Mouse (Mus musculus) embryonic facial prominence, embryonic 13.5 days (tissue): ENCODE measurements around the gene Napsa. TPM values are rescaled to one million over a fixed set of nuclear protein-coding genes. Genes with fewer than 3 reads are reported as not detected.
A peak's percentile ranks its signal among the peaks of the same experiment; 100 is the strongest.

Experiments used
- ATAC-seq: fragments of 200-750 bp; cut with Nextera tagmentation; 2 replicates; pipeline ENCODE4 v1.8.0; 2017; ENCODE audit warnings: low read depth; ENCODE audit not compliant: insufficient number of reproducible peaks, insufficient read depth, low FRiP score, low TSS enrichment
- H3K27ac ChIP-seq: fragments of 300-500 bp; sonication (generic); 2 replicates; pipeline ENCODE4 v1.5.1; 2015; ENCODE audit warnings: moderate library complexity, mild to moderate bottlenecking, inconsistent platforms
- H3K27me3 ChIP-seq: fragments of 300-500 bp; sonication (generic); 2 replicates; pipeline ENCODE4 v1.6.1; 2015; ENCODE audit warnings: mild to moderate bottlenecking, inconsistent platforms
- H3K36me3 ChIP-seq: fragments of 300-500 bp; sonication (generic); 2 replicates; pipeline ENCODE4 v1.6.1; 2015; ENCODE audit warnings: mild to moderate bottlenecking, inconsistent platforms
- H3K4me1 ChIP-seq: fragments of 300-500 bp; sonication (generic); 2 replicates; pipeline ENCODE4 v1.6.1; 2015; ENCODE audit warnings: inconsistent platforms
- H3K4me2 ChIP-seq: fragments of 300-500 bp; sonication (generic); 2 replicates; pipeline ENCODE4 v1.6.1; 2015; ENCODE audit warnings: moderate library complexity, mild to moderate bottlenecking, inconsistent platforms
- H3K4me3 ChIP-seq: fragments of 300-500 bp; sonication (generic); 2 replicates; pipeline ENCODE4 v1.5.1; 2015; ENCODE audit warnings: mild to moderate bottlenecking, inconsistent platforms
- H3K9ac ChIP-seq: fragments of 300-500 bp; sonication (generic); 2 replicates; pipeline ENCODE4 v1.6.1; 2015; ENCODE audit warnings: mild to moderate bottlenecking, inconsistent platforms
- H3K9me3 ChIP-seq: fragments of 300-500 bp; sonication (generic); 2 replicates; pipeline ENCODE4 v1.6.1; 2016; ENCODE audit warnings: inconsistent platforms
- WGBS: fragments of 180-500 bp; shearing (Covaris S2); methylation state at CpG from one replicate; pipeline ENCODE4 v1.1.7; 2015; ENCODE audit warnings: mixed read lengths; 5-methylcytosine and 5-hydroxymethylcytosine counted together
- polyA plus RNA-seq: library from polyadenylated mRNA; unstranded; fragments of >200 nt; fragmentation: Nextera tagmentation; extraction: Ambion mirVana; gene quantifications from 2 replicates; pipeline ENCODE4 v1.2.1, GENCODE M21; 2015

Gene Napsa
- polyA plus RNA-seq, 1 experiment from 2014 or later, result 1.8 TPM

GRCm38 (mm10) chr7:44600691-44601262, 28.6 kb downstream of the Napsa start:
- no peak overlapping the region for H3K9ac ChIP-seq
- H3K36me3 ChIP-seq, result no peaks in the 10 kb centered on the region
- peaks cover 51% of the 10 kb centered on the region for H3K27me3 ChIP-seq
- H3K4me2 ChIP-seq, result no peak overlapping the region
- 80% methylated on average over 10 of the region's 10 CpGs for WGBS
- H3K9me3 ChIP-seq, result no peaks in the 10 kb centered on the region
- ATAC-seq, result no peak
- no peak overlapping the region for H3K4me3 ChIP-seq
- peaks cover 26% of the 10 kb centered on the region for H3K4me1 ChIP-seq
- no peak overlapping the region for H3K27ac ChIP-seq

GRCm38 (mm10) chr7:44601646-44602045, 29.5 kb downstream of the Napsa start:
- Histone ChIP-seq H3K36me3 (no peaks in the 10 kb centered on the region), H3K4me3 (no peak overlapping the region), H3K9ac (peak overlapping the region; percentile 58; the same call in 1 of the 2 replicates), H3K27me3 (peaks cover 59% of the 10 kb centered on the region), H3K4me2 (peak overlapping the region; percentile 39), H3K4me1 (peaks cover 29% of the 10 kb centered on the region), H3K27ac (no peak overlapping the region), H3K9me3 (no peaks in the 10 kb centered on the region)
- ATAC-seq, result no peak
- WGBS, result 17% methylated on average over 19 of the region's 19 CpGs

GRCm38 (mm10) chr7:44602443-44602842, 30.3 kb downstream of the Napsa start:
- 0 out of 2 replicates have a peak overlapping the region, but pooled peaks have one; percentile 6 for H3K4me3 ChIP-seq
- no peaks in the 10 kb centered on the region for H3K9me3 ChIP-seq
- peaks cover 31% of the 10 kb centered on the region for H3K4me1 ChIP-seq
- H3K27me3 ChIP-seq, result peaks cover 67% of the 10 kb centered on the region
- H3K27ac ChIP-seq, result no peak overlapping the region
- no peak for ATAC-seq
- no peaks in the 10 kb centered on the region for H3K36me3 ChIP-seq
- H3K4me2 ChIP-seq, result peak overlapping the region; percentile 62
- 15% methylated on average over 11 of the region's 11 CpGs for WGBS
- 0 out of 2 replicates have a peak overlapping the region, but pooled peaks have one; percentile 21 for H3K9ac ChIP-seq

GRCm38 (mm10) chr7:44603186-44603855, 31.1 kb downstream of the Napsa start:
- Histone ChIP-seq H3K9me3 (no peaks in the 10 kb centered on the region), H3K4me3 (peak overlapping the region; percentile 41), H3K27me3 (peaks cover 67% of the 10 kb centered on the region), H3K36me3 (no peaks in the 10 kb centered on the region), H3K4me2 (peak overlapping the region; percentile 62), H3K4me1 (peaks cover 31% of the 10 kb centered on the region), H3K9ac (peak overlapping the region; percentile 38), H3K27ac (no peak overlapping the region)
- no peak for ATAC-seq
- WGBS, result 4% methylated on average over 20 of the region's 20 CpGs

GRCm38 (mm10) chr7:44604139-44604606, 32.0 kb downstream of the Napsa start:
- Histone ChIP-seq H3K4me2 (peak overlapping the region; percentile 62), H3K9ac (peak overlapping the region; percentile 38), H3K27ac (peak overlapping the region; percentile 39; the same call in 1 of the 2 replicates), H3K9me3 (no peaks in the 10 kb centered on the region), H3K4me3 (peak overlapping the region; percentile 41), H3K27me3 (peaks cover 69% of the 10 kb centered on the region), H3K36me3 (no peaks in the 10 kb centered on the region), H3K4me1 (peaks cover 31% of the 10 kb centered on the region)
- ATAC-seq, result peak; percentile 63
- WGBS, result 1% methylated on average over 25 of the region's 25 CpGs

GRCm38 (mm10) chr7:44604619-44605018, 32.4 kb downstream of the Napsa start:
- peaks cover 70% of the 10 kb centered on the region for H3K27me3 ChIP-seq
- peaks cover 31% of the 10 kb centered on the region for H3K4me1 ChIP-seq

GRCm38 (mm10) chr7:44605436-44605835, 33.3 kb downstream of the Napsa start:
- peaks cover 70% of the 10 kb centered on the region for H3K27me3 ChIP-seq

More at GRCm38 (mm10) chr7:44604619-44605018, 32.4 kb downstream of the Napsa start:
- H3K36me3 ChIP-seq, result no peaks in the 10 kb centered on the region
- 1% methylated on average over 8 of the region's 8 CpGs for WGBS
- no peaks in the 10 kb centered on the region for H3K9me3 ChIP-seq
- peak overlapping the region; percentile 38; the same call in 1 of the 2 replicates for H3K9ac ChIP-seq
- H3K27ac ChIP-seq, result peak overlapping the region; percentile 39
- H3K4me3 ChIP-seq, result peak overlapping the region; percentile 41
- ATAC-seq, result no peak
- peak overlapping the region; percentile 62 for H3K4me2 ChIP-seq

GRCm38 (mm10) chr7:44606171-44606901, 34.2 kb downstream of the Napsa start:
- peak overlapping the region; percentile 30; the same call in 1 of the 2 replicates for H3K4me2 ChIP-seq
- no peaks in the 10 kb centered on the region for H3K9me3 ChIP-seq
- peaks cover 61% of the 10 kb centered on the region for H3K27me3 ChIP-seq
- H3K27ac ChIP-seq, result no peak overlapping the region
- no peak for ATAC-seq
- no peak overlapping the region for H3K4me3 ChIP-seq
- 10% methylated on average over 29 of the region's 29 CpGs for WGBS
- peaks cover 31% of the 10 kb centered on the region for H3K4me1 ChIP-seq
- no peaks in the 10 kb centered on the region for H3K36me3 ChIP-seq
- H3K9ac ChIP-seq, result no peak overlapping the region

More at GRCm38 (mm10) chr7:44605436-44605835, 33.3 kb downstream of the Napsa start:
- Histone ChIP-seq H3K4me2 (no peak overlapping the region), H3K36me3 (no peaks in the 10 kb centered on the region), H3K27ac (no peak overlapping the region), H3K4me3 (no peak overlapping the region), H3K9me3 (no peaks in the 10 kb centered on the region), H3K4me1 (peaks cover 31% of the 10 kb centered on the region), H3K9ac (no peak overlapping the region)
- WGBS, result 32% methylated on average over 7 of the region's 7 CpGs
- no peak for ATAC-seq

GRCm38 (mm10) chr7:44612192-44612591, 40.0 kb downstream of the Napsa start:
- peaks cover 33% of the 10 kb centered on the region for H3K27me3 ChIP-seq
- ATAC-seq, result no peak

GRCm38 (mm10) chr7:44614041-44614688, 42.0 kb downstream of the Napsa start:
- Histone ChIP-seq H3K27me3 (peaks cover 29% of the 10 kb centered on the region), H3K36me3 (no peaks in the 10 kb centered on the region), H3K4me2 (peak overlapping the region; percentile 37), H3K4me3 (peak overlapping the region; percentile 2; the same call in 1 of the 2 replicates), H3K9me3 (no peaks in the 10 kb centered on the region), H3K4me1 (0 out of 2 replicates have a peak, but pooled peaks cover 10% of the 10 kb centered on the region), H3K27ac (no peak overlapping the region), H3K9ac (no peak overlapping the region)
- ATAC-seq, result no peak
- 5% methylated on average over 20 of the region's 20 CpGs for WGBS

More at GRCm38 (mm10) chr7:44612192-44612591, 40.0 kb downstream of the Napsa start:
- no peak overlapping the region for H3K4me3 ChIP-seq
- H3K9me3 ChIP-seq, result no peaks in the 10 kb centered on the region
- 0 out of 2 replicates have a peak, but pooled peaks cover 10% of the 10 kb centered on the region for H3K4me1 ChIP-seq
- H3K36me3 ChIP-seq, result no peaks in the 10 kb centered on the region
- no peak overlapping the region for H3K27ac ChIP-seq
- no peak overlapping the region for H3K9ac ChIP-seq
- 81% methylated on average over 7 of the region's 7 CpGs for WGBS
- no peak overlapping the region for H3K4me2 ChIP-seq

GRCm38 (mm10) chr7:44615309-44615708, 43.1 kb downstream of the Napsa start:
- Histone ChIP-seq H3K4me1 (0 out of 2 replicates have a peak, but pooled peaks cover 10% of the 10 kb centered on the region), H3K4me2 (no peak overlapping the region), H3K27me3 (peaks cover 28% of the 10 kb centered on the region), H3K9me3 (0 out of 2 replicates have a peak, but pooled peaks cover 6% of the 10 kb centered on the region), H3K27ac (no peak overlapping the region), H3K9ac (no peak overlapping the region), H3K36me3 (no peaks in the 10 kb centered on the region), H3K4me3 (no peak overlapping the region)
- 10% methylated on average over 10 of the region's 10 CpGs for WGBS
- ATAC-seq, result no peak
